ENCODE assay signal across 8 mouse cellular contexts in the genomic region with DNA sequence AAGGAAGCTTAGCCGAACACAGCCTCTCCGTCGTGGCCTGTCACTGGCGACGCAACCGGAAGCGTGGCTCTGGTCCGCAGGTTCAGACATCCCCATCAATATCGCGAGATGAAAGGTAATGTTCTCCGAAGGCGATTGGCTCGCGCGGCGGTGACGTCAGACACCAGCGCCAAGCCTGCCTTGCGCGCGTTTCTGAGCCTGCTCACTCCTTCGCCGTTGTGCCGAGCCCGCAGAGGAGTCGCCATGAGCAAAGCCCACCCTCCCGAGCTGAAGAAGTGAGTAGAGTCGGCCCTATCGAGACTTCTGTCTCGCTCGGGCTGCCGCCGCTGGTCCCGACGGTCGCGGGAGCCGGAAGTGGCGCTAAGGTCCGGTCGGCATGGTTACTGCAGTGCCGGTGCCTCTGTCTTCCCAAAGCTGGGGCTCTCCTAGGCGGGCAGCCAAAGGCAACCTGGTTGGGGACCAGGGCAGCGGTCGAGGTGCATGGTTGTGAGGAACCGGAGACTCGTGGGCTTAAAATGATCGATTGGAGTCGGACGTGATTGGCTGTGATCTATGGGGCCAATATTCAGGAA. TPM values are rescaled to one million over a fixed set of nuclear protein-coding genes. Genes with fewer than 3 reads are reported as not detected.
A peak's percentile ranks its signal among the peaks of the same experiment; 100 is the strongest.
DNase-seq lines count a peak whose midpoint lies in the region; ATAC-seq and TF ChIP-seq lines count a peak whose summit lies in the region.

No protein-coding gene starts in this region.

- peak overlapping the region; percentile 83 for H3K9ac ChIP-seq in hindbrain, embryonic 15.5 days

- in situ Hi-C loops in Patski (cut with MboI; ENCODE audit: low pct_unique_long_range_greater_than_20kb), result no loop called here

- DNase-seq in Patski (ENCODE audit: low read depth, low spot score), result peak; percentile 75
- peak; percentile 97 to 98 for DNase-seq in cerebellum, postnatal 14 days
- DNase-seq in frontal cortex, postnatal 25 days (ENCODE audit: low spot score in 2 of 2), result peak; percentile 94
- peak; percentile 94 for DNase-seq in left cerebral cortex, adult 11 months (ENCODE audit: low spot score)
- DNase-seq in lung, postnatal 4 days, result peak; percentile 96 to 97
- DNase-seq in retina, postnatal 7 days (ENCODE audit: low read depth, low spot score), result peak; percentile 91
- DNase-seq in urinary bladder, adult 2 months (ENCODE audit: low spot score), result peak; percentile 93

- no peak for TF ChIP-seq CTCF in Patski (IDR thresholded peaks at IDR 0.05)

- POLR2A ChIA-PET in Patski (lab: Charles Lee), result interaction anchor here (0.7 to 2.2 kb wide), 5 partner anchors 9 to 33 kb away, joined by 3 to 11 read pairs (median 4); a partner anchor contains a TSS

- H3K4me2 ChIP-seq in hindbrain, embryonic 15.5 days, result peak overlapping the region; percentile 73

- H3K27ac ChIP-seq in hindbrain, embryonic 15.5 days (replicated peaks), result peak overlapping the region; percentile 95

- H3K9me3 ChIP-seq in hindbrain, embryonic 15.5 days, result no peaks in the 10 kb centered on the region

- H3K27me3 ChIP-seq in Patski, result no peaks in the 10 kb centered on the region
- H3K27me3 ChIP-seq in hindbrain, embryonic 15.5 days, result no peaks in the 10 kb centered on the region

- CTCF ChIA-PET in Patski (lab: Charles Lee), result interaction anchor here (0.9 to 2.0 kb wide), 4 partner anchors 11 to 244 kb away, joined by 3 to 8 read pairs (median 4); no protein-coding TSS in a partner anchor

- H3K4me1 ChIP-seq in hindbrain, embryonic 15.5 days (replicated peaks), result peaks cover 35% of the 10 kb centered on the region

- H3K36me3 ChIP-seq in hindbrain, embryonic 15.5 days, result peaks cover 6% of the 10 kb centered on the region

- under 1% methylated on average over 50 of the region's 50 CpGs for WGBS in hindbrain, embryonic 15.5 days

- peak overlapping the region; percentile 74 for H3K4me3 ChIP-seq in hindbrain, embryonic 15.5 days

- ATAC-seq in Patski, result peak; percentile 73
- peak; percentile 97 for ATAC-seq in hindbrain, embryonic 15.5 days (ENCODE audit: low FRiP score, low read depth)

RNA-seq across cellular contexts. Expression of a gene that starts 0.3 kb away (rescaled TPM):
- 125 TPM for polyA plus RNA-seq in Patski (2021)
- polyA plus RNA-seq in hindbrain, embryonic 15.5 days (2015; fragmentation: Nextera tagmentation; extraction: Ambion mirVana), result 346 and 401 TPM in 2 replicates
- polyA plus RNA-seq in urinary bladder, adult 2 months (2012; rRNA removed), result 87.2 and 143 TPM in 2 replicates

RNA-seq across cellular contexts. Expression of a gene that starts 6.0 kb away (rescaled TPM):
- polyA plus RNA-seq in Patski (2021), result 36.3 TPM
- polyA plus RNA-seq in hindbrain, embryonic 15.5 days (2015; fragmentation: Nextera tagmentation; extraction: Ambion mirVana), result 106 and 108 TPM in 2 replicates
- 30.8 and 35.3 TPM in 2 replicates for polyA plus RNA-seq in urinary bladder, adult 2 months (2012; rRNA removed)

RNA-seq across cellular contexts. Expression of a gene that starts 25.5 kb away (rescaled TPM):
- polyA plus RNA-seq in Patski (2021), result 151 TPM
- polyA plus RNA-seq in hindbrain, embryonic 15.5 days (2015; fragmentation: Nextera tagmentation; extraction: Ambion mirVana), result 84.7 and 90.1 TPM in 2 replicates
- 91.2 and 102 TPM in 2 replicates for polyA plus RNA-seq in urinary bladder, adult 2 months (2012; rRNA removed)

RNA-seq across cellular contexts. Expression of a gene that starts 32.6 kb away (rescaled TPM):
- 91.4 TPM for polyA plus RNA-seq in Patski (2021)
- 275 and 283 TPM in 2 replicates for polyA plus RNA-seq in hindbrain, embryonic 15.5 days (2015; fragmentation: Nextera tagmentation; extraction: Ambion mirVana)
- 55.8 and 74.2 TPM in 2 replicates for polyA plus RNA-seq in urinary bladder, adult 2 months (2012; rRNA removed)

RNA-seq across cellular contexts. Expression of a gene that starts 55.0 kb away (rescaled TPM):
- polyA plus RNA-seq in Patski (2021), result 3.1 TPM
- polyA plus RNA-seq in hindbrain, embryonic 15.5 days (2015; fragmentation: Nextera tagmentation; extraction: Ambion mirVana), result 1.2 TPM in 2 replicates
- 0.28 and 1.0 TPM in 2 replicates for polyA plus RNA-seq in urinary bladder, adult 2 months (2012; rRNA removed)

Comparison
In these comparisons a context has a peak if more than half of its experiments do, and no peak if none do; other contexts are left out.
1. Peak in every context shown above with its lines: DNase-seq, ATAC-seq, H3K4me3 ChIP-seq and H3K27ac ChIP-seq.